In the genomic region with DNA sequence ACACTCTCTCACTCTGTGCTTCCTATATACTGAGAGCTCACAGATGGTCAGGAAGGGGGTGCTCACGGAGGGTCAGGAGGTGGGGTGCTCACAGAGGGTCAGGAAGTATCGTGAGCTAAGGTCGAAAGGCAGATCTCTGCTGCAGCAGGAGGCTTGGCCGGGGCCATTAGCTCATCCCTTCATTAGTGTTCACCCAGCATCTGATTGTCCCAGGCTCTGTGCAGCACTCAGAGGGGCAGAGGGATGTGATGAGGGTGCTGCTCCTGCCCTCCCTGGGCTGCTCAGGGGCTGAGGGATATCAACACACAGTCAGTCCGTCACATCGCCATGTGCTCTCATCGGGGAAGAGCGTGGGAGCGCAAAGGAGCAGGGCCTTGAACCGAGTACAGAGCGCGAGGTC, we compare ENCODE assay signal across 11 mouse cellular contexts. TPM values are rescaled to one million over a fixed set of nuclear protein-coding genes. Genes with fewer than 3 reads are reported as not detected.
DNase-seq lines count a peak whose midpoint lies in the region; ATAC-seq and TF ChIP-seq lines count a peak whose summit lies in the region.
"Had no signal": no experiment of that assay in that cellular context is flagged by ENCODE, and none has a peak within 500 bp of the region (broad histone marks: within the 10 kb centered on the region; RNA-seq: fewer than 3 reads in every experiment).

No protein-coding gene starts in this region.

- no peaks in the 10 kb centered on the region for H3K9me3 ChIP-seq in lung, embryonic 14.5 days (ENCODE audit: low read depth, low read length)
- no peaks in the 10 kb centered on the region for H3K9me3 ChIP-seq in embryonic facial prominence, embryonic 12.5 days
- no peaks in the 10 kb centered on the region for H3K9me3 ChIP-seq in limb, embryonic 15.5 days

- ATAC-seq in lung, embryonic 14.5 days (ENCODE audit: insufficient read depth) = peak; percentile 22; the same call in 1 of the 2 replicates
- peak; percentile 38; the same call in 1 of the 2 replicates for ATAC-seq in embryonic facial prominence, embryonic 12.5 days (ENCODE audit: insufficient number of reproducible peaks, insufficient read depth, low FRiP score, low TSS enrichment)
- 0 out of 2 replicates have a peak, but pooled peaks have one; percentile 5 for ATAC-seq in limb, embryonic 15.5 days (ENCODE audit: insufficient number of reproducible peaks, low FRiP score, low TSS enrichment, low read depth)

- no peaks in the 10 kb centered on the region for H3K36me3 ChIP-seq in lung, embryonic 14.5 days (ENCODE audit: insufficient read depth)
- H3K36me3 ChIP-seq in embryonic facial prominence, embryonic 12.5 days = peaks cover 11% of the 10 kb centered on the region
- peaks cover 8% of the 10 kb centered on the region for H3K36me3 ChIP-seq in limb, embryonic 15.5 days

- H3K27ac ChIP-seq in gastrocnemius, adult 2 months = peak overlapping the region; percentile 92
- H3K27ac ChIP-seq in lung, embryonic 14.5 days (ENCODE audit: low read depth) = peak overlapping the region; percentile 74
- H3K27ac ChIP-seq in embryonic facial prominence, embryonic 12.5 days = peak overlapping the region; percentile 86
- peak overlapping the region; percentile 75; the same call in 1 of the 2 replicates for H3K27ac ChIP-seq in limb, embryonic 15.5 days
- H3K27ac ChIP-seq: liver, embryonic 14.5 days had no signal

- peaks cover 33% of the 10 kb centered on the region for H3K4me1 ChIP-seq in lung, embryonic 14.5 days (ENCODE audit: insufficient read depth)
- peaks cover 65% of the 10 kb centered on the region for H3K4me1 ChIP-seq in embryonic facial prominence, embryonic 12.5 days
- H3K4me1 ChIP-seq in limb, embryonic 15.5 days = peaks cover 84% of the 10 kb centered on the region

- intact Hi-C loops in gastrocnemius, adult 2 months (cut with DNase I) = no loop called here

- 25% methylated on average over 12 of the region's 12 CpGs for WGBS in lung, embryonic 14.5 days
- 39% methylated on average over 12 of the region's 12 CpGs for WGBS in embryonic facial prominence, embryonic 12.5 days
- 52% methylated on average over 12 of the region's 12 CpGs for WGBS in limb, embryonic 15.5 days

- no peak for TF ChIP-seq CTCF in gastrocnemius, adult 2 months (IDR thresholded peaks at IDR 0.05)
- TF ChIP-seq CTCF in lung, embryonic 14.5 days (IDR thresholded peaks at IDR 0.05; ENCODE audit: low read depth) = no peak

- H3K27me3 ChIP-seq in lung, embryonic 14.5 days (ENCODE audit: insufficient read depth, low read length) = no peaks in the 10 kb centered on the region
- no peaks in the 10 kb centered on the region for H3K27me3 ChIP-seq in embryonic facial prominence, embryonic 12.5 days
- H3K27me3 ChIP-seq in limb, embryonic 15.5 days = no peaks in the 10 kb centered on the region

- peak; percentile 17 for DNase-seq in gastrocnemius, adult 2 months
- no peak for DNase-seq in gastrocnemius, adult 18-20 months (ENCODE audit: low spot score)
- DNase-seq in lung, embryonic 14.5 days = no peak
- DNase-seq in lung, postnatal 14 days = no peak
- DNase-seq in MN1 (ENCODE audit: low spot score) = no peak
- DNase-seq in urinary bladder, postnatal 36 days (ENCODE audit: low spot score in 2 of 2) = no peak

- peak overlapping the region; percentile 39 for H3K4me3 ChIP-seq in gastrocnemius, adult 2 months
- H3K4me3 ChIP-seq in lung, embryonic 14.5 days (ENCODE audit: low read depth, low read length) = no peak overlapping the region
- H3K4me3 ChIP-seq in embryonic facial prominence, embryonic 12.5 days = no peak overlapping the region
- H3K4me3 ChIP-seq in limb, embryonic 15.5 days = no peak overlapping the region

- peak overlapping the region; percentile 48 for H3K4me2 ChIP-seq in lung, embryonic 14.5 days
- peak overlapping the region; percentile 44 for H3K4me2 ChIP-seq in embryonic facial prominence, embryonic 12.5 days (replicated peaks)
- H3K4me2 ChIP-seq in limb, embryonic 15.5 days = peak overlapping the region; percentile 38

- peak overlapping the region; percentile 37; the same call in 1 of the 2 replicates for H3K9ac ChIP-seq in lung, embryonic 14.5 days
- H3K9ac ChIP-seq in embryonic facial prominence, embryonic 12.5 days = no peak overlapping the region
- H3K9ac ChIP-seq in limb, embryonic 15.5 days = no peak overlapping the region
- H3K9ac ChIP-seq: liver, embryonic 14.5 days had no signal

RNA-seq across cellular contexts. Expression of a gene that starts 18.0 kb away (rescaled TPM):
- 10 to 100 TPM; 79.2 to 95.2 TPM for total RNA-seq in gastrocnemius, adult 2 months (2021)
- total RNA-seq in gastrocnemius, adult 18-20 months (2021) = 10 to 100 TPM; 87.2 to 94.2 TPM
- 22.3 and 25.2 TPM in 2 replicates for polyA plus RNA-seq in lung, embryonic 14.5 days (2014; fragmentation: Nextera tagmentation; extraction: Ambion mirVana)
- 46.8 and 47.1 TPM in 2 replicates for polyA plus RNA-seq in embryonic facial prominence, embryonic 12.5 days (2016; fragmentation: Nextera tagmentation; extraction: Ambion mirVana)
- 52.6 and 55.7 TPM in 2 replicates for polyA plus RNA-seq in limb, embryonic 15.5 days (2015; fragmentation: Nextera tagmentation; extraction: Ambion mirVana)

RNA-seq across cellular contexts. Expression of a gene that starts 34.8 kb away (rescaled TPM):
- total RNA-seq in gastrocnemius, adult 2 months (2021) = 100 to 1,000 TPM; 567 to 689 TPM
- total RNA-seq in gastrocnemius, adult 18-20 months (2021) = 100 to 1,000 TPM; 617 to 621 TPM
- 1,859 and 1,954 TPM in 2 replicates for polyA plus RNA-seq in lung, embryonic 14.5 days (2014; fragmentation: Nextera tagmentation; extraction: Ambion mirVana)
- polyA plus RNA-seq in embryonic facial prominence, embryonic 12.5 days (2016; fragmentation: Nextera tagmentation; extraction: Ambion mirVana) = 1,232 and 1,233 TPM in 2 replicates
- polyA plus RNA-seq in limb, embryonic 15.5 days (2015; fragmentation: Nextera tagmentation; extraction: Ambion mirVana) = 1,505 and 1,752 TPM in 2 replicates

RNA-seq across cellular contexts. Expression of a gene that starts 39.9 kb away (rescaled TPM):
- total RNA-seq in gastrocnemius, adult 2 months (2021) = 10 to 100 TPM; 10.9 to 17.3 TPM
- total RNA-seq in gastrocnemius, adult 18-20 months (2021) = 10 to 100 TPM; 14.8 to 16.5 TPM
- polyA plus RNA-seq in lung, embryonic 14.5 days (2014; fragmentation: Nextera tagmentation; extraction: Ambion mirVana) = 22.8 and 23.9 TPM in 2 replicates
- polyA plus RNA-seq in embryonic facial prominence, embryonic 12.5 days (2016; fragmentation: Nextera tagmentation; extraction: Ambion mirVana) = 23.2 and 25.9 TPM in 2 replicates
- polyA plus RNA-seq in limb, embryonic 15.5 days (2015; fragmentation: Nextera tagmentation; extraction: Ambion mirVana) = 24.9 and 26.5 TPM in 2 replicates

RNA-seq across cellular contexts. Expression of a gene that starts 40.6 kb away (rescaled TPM):
- total RNA-seq in gastrocnemius, adult 2 months (2021) = 10 to 100 TPM; 31.3 to 31.9 TPM
- total RNA-seq in gastrocnemius, adult 18-20 months (2021) = 10 to 100 TPM; 27.9 to 31.1 TPM
- 52.9 and 58.8 TPM in 2 replicates for polyA plus RNA-seq in lung, embryonic 14.5 days (2014; fragmentation: Nextera tagmentation; extraction: Ambion mirVana)
- 56.1 and 57.9 TPM in 2 replicates for polyA plus RNA-seq in embryonic facial prominence, embryonic 12.5 days (2016; fragmentation: Nextera tagmentation; extraction: Ambion mirVana)
- 32.9 and 36.3 TPM in 2 replicates for polyA plus RNA-seq in limb, embryonic 15.5 days (2015; fragmentation: Nextera tagmentation; extraction: Ambion mirVana)

RNA-seq across cellular contexts. Expression of a gene that starts 58.4 kb away (rescaled TPM):
- not detected for total RNA-seq in gastrocnemius, adult 2 months (2021)
- total RNA-seq in gastrocnemius, adult 18-20 months (2021) = not detected
- polyA plus RNA-seq in lung, embryonic 14.5 days (2014; fragmentation: Nextera tagmentation; extraction: Ambion mirVana) = 4.5 and 5.6 TPM in 2 replicates
- polyA plus RNA-seq in embryonic facial prominence, embryonic 12.5 days (2016; fragmentation: Nextera tagmentation; extraction: Ambion mirVana) = not detected in 2 replicates
- not detected in 2 replicates for polyA plus RNA-seq in limb, embryonic 15.5 days (2015; fragmentation: Nextera tagmentation; extraction: Ambion mirVana)
- polyA plus RNA-seq: brain, embryonic 14.5 days; cortical plate, adult 2 months; liver, embryonic 14.5 days had no signal
